Mouse (Mus musculus) kidney, postnatal 0 days (tissue): ENCODE results near the gene Gtpbp2. TPM values are rescaled to one million over a fixed set of nuclear protein-coding genes. Genes with fewer than 3 reads are reported as not detected.

ENCODE experiments used
- ATAC-seq: fragments of 200-750 bp; cut with Nextera tagmentation; replicated peaks from 2 replicates; pipeline ENCODE4 v1.8.0; 2017; ENCODE audit warnings: low read depth, moderate number of reproducible peaks, moderate TSS enrichment, moderate library complexity; ENCODE audit not compliant: low FRiP score
- DNase-seq: peaks from one replicate; pipeline ENCODE4 v3.0.0-alpha.2; 2016; ENCODE audit warnings: low spot score
- H3K27ac ChIP-seq: fragments of 300-500 bp; sonication (generic); 2 replicates; pipeline ENCODE4 v1.5.1; 2014; ENCODE audit warnings: mild to moderate bottlenecking
- H3K27me3 ChIP-seq: fragments of 300-500 bp; sonication (generic); 2 replicates; pipeline ENCODE4 v1.6.1; 2014; ENCODE audit warnings: low read length, mixed read lengths; ENCODE audit not compliant: insufficient read depth
- H3K36me3 ChIP-seq: fragments of 300-500 bp; sonication (generic); 2 replicates; pipeline ENCODE4 v1.6.1; 2014; ENCODE audit warnings: low read length, mixed read lengths; ENCODE audit not compliant: insufficient read depth
- H3K4me1 ChIP-seq: fragments of 300-500 bp; sonication (generic); replicated peaks from 2 replicates; pipeline ENCODE4 v1.6.1; 2014; ENCODE audit warnings: antibody characterized with exemption, low read length, mixed read lengths; ENCODE audit not compliant: insufficient read depth
- H3K4me2 ChIP-seq: fragments of 300-500 bp; sonication (generic); 2 replicates; pipeline ENCODE4 v1.6.1; 2014; ENCODE audit warnings: mild to moderate bottlenecking, low read length, moderate library complexity, mixed read lengths
- H3K4me3 ChIP-seq: fragments of 300-500 bp; sonication (generic); replicated peaks from 2 replicates; pipeline ENCODE4 v1.5.1; 2014; ENCODE audit warnings: low read depth, low read length
- H3K9ac ChIP-seq: fragments of 300-500 bp; sonication (generic); 2 replicates; pipeline ENCODE4 v1.6.1; 2014; ENCODE audit warnings: low read depth, low read length
- H3K9me3 ChIP-seq: fragments of 300-500 bp; sonication (generic); replicated peaks from 2 replicates; pipeline ENCODE4 v1.6.1; 2016; ENCODE audit warnings: low read length, inconsistent platforms, mixed read lengths
- CTCF ChIP-seq: IDR thresholded peaks from 2 replicates; pipeline ENCODE4 v1.5.1; 2016; ENCODE audit warnings: antibody characterized with exemption, low read depth, mild to moderate bottlenecking, moderate library complexity
- WGBS: fragments of 180-500 bp; shearing (Covaris S2); extraction: QIAGEN DNeasy Blood & Tissue Kit; methylation state at CpG from one replicate; pipeline ENCODE4 v1.1.7; 2014; 5-methylcytosine and 5-hydroxymethylcytosine counted together
- polyA plus RNA-seq: library from polyadenylated mRNA; unstranded; fragments of >200 nt; fragmentation: Nextera tagmentation; extraction: Ambion mirVana; gene quantifications from 2 replicates; pipeline ENCODE4 v1.2.1, GENCODE M21; 2015

The Gtpbp2 gene
- polyA plus RNA-seq, 1 experiment from 2014 or later = 25.4 TPM

GRCm38 (mm10) chr17:46119641-46120040 lies 41.2 kb upstream of the Gtpbp2 start:
- Histone ChIP-seq H3K4me1 (peaks cover 4% of the 10 kb centered on the region; the same call in 1 of the 2 replicates), H3K36me3 (peaks cover 50% of the 10 kb centered on the region)
- 91% methylated on average over 10 of the region's 10 CpGs for WGBS

GRCm38 (mm10) chr17:46122791-46123190 lies 38.0 kb upstream of the Gtpbp2 start:
- Histone ChIP-seq H3K27ac (no peak overlapping the region), H3K9ac (no peak overlapping the region), H3K4me2 (no peak overlapping the region), H3K36me3 (peaks cover 74% of the 10 kb centered on the region), H3K4me1 (peaks cover 4% of the 10 kb centered on the region; the same call in 1 of the 2 replicates), H3K27me3 (no peaks in the 10 kb centered on the region), H3K9me3 (no peaks in the 10 kb centered on the region), H3K4me3 (no peak overlapping the region)
- ATAC-seq = no peak
- WGBS = 96% methylated on average over 4 of the region's 4 CpGs
- no peak for TF ChIP-seq CTCF
- DNase-seq = no peak

More at GRCm38 (mm10) chr17:46119641-46120040, 41.2 kb upstream of the Gtpbp2 start:
- ATAC-seq = no peak
- no peak overlapping the region for H3K27ac ChIP-seq
- no peak overlapping the region for H3K9ac ChIP-seq
- no peaks in the 10 kb centered on the region for H3K9me3 ChIP-seq
- H3K4me3 ChIP-seq = no peak overlapping the region
- no peaks in the 10 kb centered on the region for H3K27me3 ChIP-seq
- DNase-seq = no peak
- TF ChIP-seq CTCF = no peak
- no peak overlapping the region for H3K4me2 ChIP-seq

- no peak for TF ChIP-seq CTCF
- Histone ChIP-seq H3K36me3 (peaks cover 74% of the 10 kb centered on the region), H3K27me3 (no peaks in the 10 kb centered on the region), H3K4me2 (no peak overlapping the region), H3K27ac (no peak overlapping the region), H3K9ac (no peak overlapping the region), H3K4me3 (no peak overlapping the region), H3K4me1 (peaks cover 1% of the 10 kb centered on the region; the same call in 1 of the 2 replicates), H3K9me3 (no peaks in the 10 kb centered on the region)
- ATAC-seq = no peak
- DNase-seq = no peak
- WGBS = 92% methylated on average over 4 of the region's 4 CpGs
Observed at GRCm38 (mm10) chr17:46123285-46123684, 37.5 kb upstream of the Gtpbp2 start.

- Histone ChIP-seq H3K9me3 (no peaks in the 10 kb centered on the region), H3K9ac (no peak overlapping the region), H3K4me1 (no peaks in the 10 kb centered on the region; the same call in 1 of the 2 replicates), H3K4me2 (no peak overlapping the region), H3K27me3 (no peaks in the 10 kb centered on the region), H3K4me3 (no peak overlapping the region), H3K27ac (no peak overlapping the region), H3K36me3 (peaks cover 75% of the 10 kb centered on the region)
- no peak for TF ChIP-seq CTCF
- WGBS = 80% methylated on average over 12 of the region's 12 CpGs
- DNase-seq = no peak
- no peak for ATAC-seq
Observed at GRCm38 (mm10) chr17:46123953-46124700, 36.7 kb upstream of the Gtpbp2 start.

- no peak for ATAC-seq
- TF ChIP-seq CTCF = no peak
- peak; percentile 33 for DNase-seq
Observed at GRCm38 (mm10) chr17:46126608-46127007, 34.2 kb upstream of the Gtpbp2 start.

GRCm38 (mm10) chr17:46127814-46128493 lies 32.9 kb upstream of the Gtpbp2 start:
- ATAC-seq = no peak
- Histone ChIP-seq H3K4me2 (no peak overlapping the region), H3K9ac (no peak overlapping the region), H3K9me3 (no peaks in the 10 kb centered on the region), H3K4me1 (no peaks in the 10 kb centered on the region; the same call in 1 of the 2 replicates), H3K4me3 (no peak overlapping the region), H3K27me3 (no peaks in the 10 kb centered on the region), H3K36me3 (peaks cover 50% of the 10 kb centered on the region), H3K27ac (no peak overlapping the region)
- no peak for DNase-seq
- 86% methylated on average over 6 of the region's 6 CpGs for WGBS
- TF ChIP-seq CTCF = no peak

More at GRCm38 (mm10) chr17:46126608-46127007, 34.2 kb upstream of the Gtpbp2 start:
- Histone ChIP-seq H3K4me1 (no peaks in the 10 kb centered on the region; the same call in 1 of the 2 replicates), H3K27ac (peak overlapping the region; percentile 19; the same call in 1 of the 2 replicates), H3K27me3 (no peaks in the 10 kb centered on the region), H3K4me2 (no peak overlapping the region), H3K9ac (no peak overlapping the region), H3K4me3 (no peak overlapping the region), H3K9me3 (no peaks in the 10 kb centered on the region), H3K36me3 (peaks cover 61% of the 10 kb centered on the region)
- 34% methylated on average over 6 of the region's 6 CpGs for WGBS
